Mouse (Mus musculus) CD8-positive naive resting alpha-beta T cell, adult 2 months (primary cell): Measurements from ENCODE around the gene Tomm40l.
A peak's percentile ranks its signal among the peaks of the same experiment; 100 is the strongest.

Source experiments
- DNase-seq, 2 experiments: peaks; one replicate each; pipeline ENCODE4 v3.0.0; 2022; ENCODE audit warnings: low read depth in 2 of 2, low spot score in 2 of 2

Gene Tomm40l

GRCm38 (mm10) chr1:171230215-171230614 is 7.9 kb upstream of the Tomm40l start:
- no peak for DNase-seq

GRCm38 (mm10) chr1:171229750-171230149 is 7.4 kb upstream of the Tomm40l start:
- DNase-seq = no peak

- no peak for DNase-seq
These were observed 5.6 kb upstream of the Tomm40l start for GRCm38 (mm10) chr1:171227879-171228278.

- DNase-seq = no peak
These were observed 4.5 kb upstream of the Tomm40l start for GRCm38 (mm10) chr1:171226780-171227179.

GRCm38 (mm10) chr1:171224857-171225256 is 2.5 kb upstream of the Tomm40l start, which contains the start of gene Apoa2:
TSS of gene Apoa2 (plus strand) at chr1:171225054.
- no peak for DNase-seq

- no peak for DNase-seq
These were observed 1.5 kb upstream of the Tomm40l start for GRCm38 (mm10) chr1:171223796-171224195.

- DNase-seq = no peak
These were observed 854 bp upstream of the Tomm40l start for GRCm38 (mm10) chr1:171223168-171223567.

- DNase-seq = no peak
These were observed 777 bp downstream of the Tomm40l start for GRCm38 (mm10) chr1:171221281-171222193.

GRCm38 (mm10) chr1:171220871-171221270 is 1.4 kb downstream of the Tomm40l start:
- DNase-seq = peak; percentile 68 to 77

- no peak for DNase-seq
These were observed 5.9 kb downstream of the Tomm40l start for GRCm38 (mm10) chr1:171216241-171216955.

GRCm38 (mm10) chr1:171213801-171214496 is 8.4 kb downstream of the Tomm40l start, which contains the start of gene Nr1i3:
TSS of gene Nr1i3 (plus strand) at chr1:171213970.
- DNase-seq = no peak

- DNase-seq = no peak
These were observed 9.5 kb downstream of the Tomm40l start for GRCm38 (mm10) chr1:171212854-171213253.

- DNase-seq = no peak
These were observed 12.9 kb downstream of the Tomm40l start for GRCm38 (mm10) chr1:171209409-171209808.

- DNase-seq = no peak
These were observed 16.4 kb downstream of the Tomm40l start for GRCm38 (mm10) chr1:171205704-171206493.

- no peak for DNase-seq
These were observed 18.1 kb downstream of the Tomm40l start for GRCm38 (mm10) chr1:171204249-171204644.

- no peak for DNase-seq
These were observed 18.7 kb downstream of the Tomm40l start for GRCm38 (mm10) chr1:171203471-171204248.

- no peak for DNase-seq
These were observed 21.5 kb downstream of the Tomm40l start for GRCm38 (mm10) chr1:171200769-171201168.

- DNase-seq = no peak
These were observed 22.8 kb downstream of the Tomm40l start for GRCm38 (mm10) chr1:171199532-171199931.

- no peak for DNase-seq
These were observed 26.4 kb downstream of the Tomm40l start, which contains the start of gene Pcp4l1 for GRCm38 (mm10) chr1:171195887-171196397. TSS of gene Pcp4l1 (minus strand) at chr1:171196268.
